Mouse (Mus musculus): ENCODE data around the gene Ccdc33. TPM values are rescaled to one million over a fixed set of nuclear protein-coding genes. Genes with fewer than 3 reads are reported as not detected.

The Ccdc33 gene
- total and polyA plus RNA-seq, 2 experiments from 2014 or later = 0.52 to 0.75 TPM

GRCm38 (mm10) chr9:58005753-58006461 lies 112.7 kb downstream of the Ccdc33 start, which contains the start of gene Cyp11a1:
Gene Cyp11a1 (plus strand): TSS chr9:58006411.
- Histone ChIP-seq H3K27ac (no peak within 1 kb of the TSS), H3K4me2 (ENCODE audit: low read depth, low read length) (no peak within 1 kb of the TSS), H3K9me3 (ENCODE audit: low read length) (no peaks in the 10 kb centered on the region), H3K4me3 (ENCODE audit: low read length) (no peak within 1 kb of the TSS), H3K4me1 (ENCODE audit: insufficient read depth, low read length) (peaks cover 9% of the 10 kb centered on the region; the same call in 1 of the 2 replicates), H3K36me3 (ENCODE audit: insufficient read depth, low read length) (no peaks in the 10 kb centered on the region), H3K27me3 (ENCODE audit: insufficient read depth, low read length) (no peaks in the 10 kb centered on the region), H3K9ac (replicated peaks; ENCODE audit: low read length) (no peak within 1 kb of the TSS)
- DNase-seq (ENCODE audit: low spot score) (no peak), ATAC-seq (no peak)
- WGBS = 83% methylated on average over 16 of the region's 16 CpGs
- TF ChIP-seq CTCF (IDR thresholded peaks at IDR 0.05; ENCODE audit: low read depth) = no peak

DNA sequence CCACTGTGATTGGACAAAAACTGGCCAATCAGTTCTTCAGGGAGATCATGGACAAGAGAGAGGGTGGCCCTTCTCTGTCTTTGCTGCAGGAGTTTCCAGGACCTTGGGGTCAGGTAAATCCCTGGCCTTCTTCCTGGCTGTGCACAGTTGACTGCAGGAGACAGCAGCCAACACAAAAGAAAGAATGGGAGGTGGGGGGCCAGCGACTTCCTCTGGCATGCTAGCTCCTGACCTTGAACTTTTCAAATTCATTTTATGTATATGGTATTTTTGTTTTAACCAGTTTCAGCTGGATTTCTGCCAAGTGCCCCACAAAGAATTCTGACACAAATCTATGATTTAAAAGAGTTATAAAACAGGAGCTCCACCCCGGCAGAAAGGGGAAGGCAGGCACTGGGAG lies 115.4 kb downstream of the Ccdc33 start:
- Histone ChIP-seq H3K4me2 (ENCODE audit: low read depth, low read length) (no peak overlapping the region), H3K36me3 (ENCODE audit: insufficient read depth, low read length) (no peaks in the 10 kb centered on the region), H3K9me3 (ENCODE audit: low read length) (no peaks in the 10 kb centered on the region), H3K9ac (replicated peaks; ENCODE audit: low read length) (no peak overlapping the region), H3K27ac (no peak overlapping the region), H3K4me1 (ENCODE audit: insufficient read depth, low read length) (peaks cover 1% of the 10 kb centered on the region; the same call in 1 of the 2 replicates), H3K27me3 (ENCODE audit: insufficient read depth, low read length) (no peaks in the 10 kb centered on the region), H3K4me3 (ENCODE audit: low read length) (no peak overlapping the region)
- ATAC-seq (no peak), DNase-seq (ENCODE audit: low spot score) (no peak)
- 29% methylated on average over 2 of the region's 2 CpGs for WGBS
- no peak for TF ChIP-seq CTCF (IDR thresholded peaks at IDR 0.05; ENCODE audit: low read depth)

DNA sequence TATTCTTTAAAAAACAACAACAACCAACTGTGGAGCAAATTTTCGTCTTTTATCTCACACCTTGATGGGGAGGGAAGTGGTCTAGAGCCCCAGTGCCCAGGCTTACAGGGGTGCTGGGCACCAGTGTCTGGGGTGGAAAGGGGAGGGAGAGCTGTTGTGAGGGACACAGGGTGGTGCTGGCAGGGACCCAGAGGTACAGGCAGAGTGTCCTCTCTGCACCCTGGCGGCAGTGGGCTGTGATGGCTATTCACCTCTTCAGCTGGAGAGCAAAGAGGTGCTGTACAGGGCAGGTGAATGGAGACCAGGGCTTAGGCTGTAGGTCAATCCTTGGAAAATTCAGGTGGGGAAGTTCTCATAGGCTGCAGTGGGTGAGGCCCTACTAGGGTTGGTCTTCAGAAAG lies 118.9 kb downstream of the Ccdc33 start:
- no peaks in the 10 kb centered on the region for H3K9me3 ChIP-seq (ENCODE audit: low read length)
- H3K36me3 ChIP-seq (ENCODE audit: insufficient read depth, low read length) = no peaks in the 10 kb centered on the region
- ATAC-seq (no peak), DNase-seq (ENCODE audit: low spot score) (no peak)
- no peak overlapping the region for H3K4me3 ChIP-seq (ENCODE audit: low read length)
- H3K4me2 ChIP-seq (ENCODE audit: low read depth, low read length) = no peak overlapping the region
- 0 out of 2 replicates have a peak, but pooled peaks have one; percentile 5 for TF ChIP-seq CTCF (IDR thresholded peaks at IDR 0.05; ENCODE audit: low read depth)
- WGBS = 48% methylated on average over 2 of the region's 2 CpGs
- H3K9ac ChIP-seq (replicated peaks; ENCODE audit: low read length) = no peak overlapping the region
- H3K27ac ChIP-seq = no peak overlapping the region
- H3K4me1 ChIP-seq (ENCODE audit: insufficient read depth, low read length) = peaks cover 5% of the 10 kb centered on the region; the same call in 1 of the 2 replicates
- no peaks in the 10 kb centered on the region for H3K27me3 ChIP-seq (ENCODE audit: insufficient read depth, low read length)

- Histone ChIP-seq H3K27me3 (ENCODE audit: insufficient read depth, low read length) (no peaks in the 10 kb centered on the region), H3K36me3 (ENCODE audit: insufficient read depth, low read length) (no peaks in the 10 kb centered on the region), H3K9me3 (ENCODE audit: low read length) (no peaks in the 10 kb centered on the region), H3K27ac (no peak overlapping the region), H3K9ac (replicated peaks; ENCODE audit: low read length) (no peak overlapping the region), H3K4me2 (ENCODE audit: low read depth, low read length) (peak overlapping the region; percentile 73), H3K4me3 (ENCODE audit: low read length) (no peak overlapping the region), H3K4me1 (ENCODE audit: insufficient read depth, low read length) (peaks cover 5% of the 10 kb centered on the region; the same call in 1 of the 2 replicates)
- DNase-seq (ENCODE audit: low spot score) (no peak), ATAC-seq (no peak; the same call in 1 of the 2 replicates)
- WGBS = 48% methylated on average over 2 of the region's 2 CpGs
- no peak for TF ChIP-seq CTCF (IDR thresholded peaks at IDR 0.05; ENCODE audit: low read depth)
These were observed 119.9 kb downstream of the Ccdc33 start for GRCm38 (mm10) chr9:57998685-57999084.

DNA sequence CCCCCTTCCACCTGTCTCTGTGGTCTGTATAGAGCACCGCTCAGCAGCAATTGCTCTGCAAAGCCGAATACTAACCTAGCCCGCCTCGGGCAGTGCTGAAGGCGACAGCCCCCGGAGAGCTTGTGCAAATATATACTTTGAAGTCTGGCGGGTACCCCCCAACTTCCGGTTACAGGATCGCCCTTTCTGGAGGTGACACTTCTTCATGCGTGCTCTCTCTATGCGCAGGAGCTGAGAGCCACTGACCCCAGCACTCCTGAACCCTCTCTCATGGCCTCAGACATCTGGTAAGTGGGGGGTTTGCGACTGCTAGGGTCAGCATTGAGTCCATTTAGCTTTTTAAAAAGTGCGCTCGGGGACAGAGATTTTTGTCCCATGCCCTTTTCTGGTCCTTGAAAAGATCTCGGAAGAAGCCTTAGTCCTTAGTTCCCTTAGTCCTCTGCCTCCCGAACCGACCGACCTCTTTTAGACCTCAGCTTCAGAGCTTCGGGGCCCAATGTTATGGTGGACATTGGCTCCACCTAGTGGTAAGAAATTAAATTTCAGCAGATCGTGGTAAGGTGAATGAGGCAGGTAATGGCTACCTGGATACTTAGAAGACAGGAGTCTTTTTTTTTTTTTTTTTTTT lies 120.5 kb downstream of the Ccdc33 start:
- WGBS = 2% methylated on average over 20 of the region's 20 CpGs
- Histone ChIP-seq H3K4me1 (ENCODE audit: insufficient read depth, low read length) (peaks cover 5% of the 10 kb centered on the region; the same call in 1 of the 2 replicates), H3K9me3 (ENCODE audit: low read length) (no peaks in the 10 kb centered on the region), H3K4me3 (ENCODE audit: low read length) (peak overlapping the region; percentile 38), H3K9ac (replicated peaks; ENCODE audit: low read length) (peak overlapping the region; percentile 25), H3K36me3 (ENCODE audit: insufficient read depth, low read length) (no peaks in the 10 kb centered on the region), H3K4me2 (ENCODE audit: low read depth, low read length) (peak overlapping the region; percentile 73), H3K27ac (peak overlapping the region; percentile 20; the same call in 1 of the 2 replicates), H3K27me3 (ENCODE audit: insufficient read depth, low read length) (no peaks in the 10 kb centered on the region)
- DNase-seq (ENCODE audit: low spot score) (peak; percentile 89), ATAC-seq (peak; percentile 68)
- TF ChIP-seq CTCF (IDR thresholded peaks at IDR 0.05; ENCODE audit: low read depth) = peak; percentile 84

DNA sequence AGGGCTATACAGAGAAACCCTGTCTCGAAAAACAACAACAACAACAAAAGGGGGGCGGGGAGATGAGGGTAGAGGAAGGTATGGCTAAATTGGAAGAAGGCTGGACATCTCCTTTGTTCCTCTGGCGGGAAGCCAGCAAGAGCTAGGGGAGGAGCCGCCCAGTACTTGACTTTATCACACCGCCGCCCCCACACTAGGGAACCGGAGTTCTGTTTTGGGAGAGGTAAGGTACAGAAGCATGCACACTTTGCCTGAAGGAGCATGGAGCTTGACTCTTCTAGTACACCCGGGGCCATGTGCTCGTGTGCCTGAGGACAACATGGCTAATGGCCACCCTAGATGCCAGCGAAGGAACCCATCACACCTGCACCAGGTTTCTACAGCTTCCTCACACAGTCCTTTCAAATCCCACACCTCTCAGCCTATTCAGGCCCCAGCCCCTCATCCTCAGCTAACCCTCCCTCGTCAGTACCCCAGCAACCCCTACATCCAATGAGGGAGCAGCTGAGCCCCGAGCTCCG lies 121.1 kb downstream of the Ccdc33 start:
- Histone ChIP-seq H3K4me1 (ENCODE audit: insufficient read depth, low read length) (peaks cover 5% of the 10 kb centered on the region; the same call in 1 of the 2 replicates), H3K9ac (replicated peaks; ENCODE audit: low read length) (peak overlapping the region; percentile 25), H3K27ac (0 out of 2 replicates have a peak overlapping the region, but pooled peaks have one; percentile 20), H3K4me3 (ENCODE audit: low read length) (peak overlapping the region; percentile 38), H3K9me3 (ENCODE audit: low read length) (no peaks in the 10 kb centered on the region), H3K36me3 (ENCODE audit: insufficient read depth, low read length) (no peaks in the 10 kb centered on the region), H3K4me2 (ENCODE audit: low read depth, low read length) (peak overlapping the region; percentile 73), H3K27me3 (ENCODE audit: insufficient read depth, low read length) (no peaks in the 10 kb centered on the region)
- peak; percentile 90; the same call in 1 of the 2 replicates for ATAC-seq
- 26% methylated on average over 13 of the region's 13 CpGs for WGBS
- no peak for TF ChIP-seq CTCF (IDR thresholded peaks at IDR 0.05; ENCODE audit: low read depth)
- no peak for DNase-seq (ENCODE audit: low spot score)

Measured in hindbrain, postnatal 0 days (tissue).